Mouse (Mus musculus) CH12.LX (cell line): Measurements from ENCODE around the gene Ppil1.
A peak's percentile ranks its signal among the peaks of the same experiment; 100 is the strongest.

ENCODE experiments used
- BHLHE40 ChIP-seq: IDR thresholded peaks from 2 replicates; pipeline ENCODE4 v1.6.1; 2011; ENCODE audit warnings: mild to moderate bottlenecking, low read depth, low read length, improper control_type of control experiment
- CTCF ChIP-seq, 2 experiments: IDR thresholded peaks in 1 of 2; conservative IDR thresholded peaks in 1 of 2; 2 replicates each; pipeline ENCODE4 v1.5.1; 2011 to 2012; ENCODE audit warnings: low read depth in 2 of 2, low read length in 2 of 2, improper control_type of control experiment in 1 of 2, inconsistent platforms in 1 of 2, mild to moderate bottlenecking in 1 of 2, moderate library complexity in 1 of 2
- EP300 ChIP-seq: IDR thresholded peaks from 2 replicates; pipeline ENCODE4 v1.6.1; 2011; ENCODE audit warnings: low read length, improper control_type of control experiment
- ETS1 ChIP-seq: conservative IDR thresholded peaks from 2 replicates; pipeline ENCODE4 v1.6.1; 2012; ENCODE audit warnings: low read depth, mild to moderate bottlenecking, inconsistent platforms, low read length, improper control_type of control experiment, moderate library complexity
- GABPA ChIP-seq: IDR thresholded peaks from 2 replicates; pipeline ENCODE4 v1.6.1; 2012; ENCODE audit warnings: low read depth, low read length, improper control_type of control experiment, inconsistent platforms; ENCODE audit not compliant: insufficient replicate concordance
- IRF4 ChIP-seq: IDR thresholded peaks from 2 replicates; pipeline ENCODE4 v1.6.1; 2014; ENCODE audit warnings: low read depth, mild to moderate bottlenecking, inconsistent platforms, low read length, improper control_type of control experiment
- MAFK ChIP-seq: IDR thresholded peaks from 2 replicates; pipeline ENCODE4 v1.6.1; 2011; ENCODE audit warnings: low read length, improper control_type of control experiment; ENCODE audit not compliant: insufficient replicate concordance
- MYC ChIP-seq: IDR thresholded peaks from 2 replicates; pipeline ENCODE4 v1.6.1; 2011; ENCODE audit warnings: low read depth, mild to moderate bottlenecking, improper control_type of control experiment, low read length
- NELFE ChIP-seq: IDR thresholded peaks from 2 replicates; pipeline ENCODE4 v1.6.1; 2011; ENCODE audit warnings: low read depth, low read length, improper control_type of control experiment
- POLR2A ChIP-seq: IDR thresholded peaks from 2 replicates; pipeline ENCODE4 v1.6.1; 2011; ENCODE audit warnings: low read depth, mild to moderate bottlenecking, improper control_type of control experiment, low read length
- TCF12 ChIP-seq: IDR thresholded peaks from 2 replicates; pipeline ENCODE4 v1.6.1; 2014; ENCODE audit warnings: low read depth, mild to moderate bottlenecking, inconsistent platforms, low read length, improper control_type of control experiment
- USF1 ChIP-seq: IDR thresholded peaks from 2 replicates; pipeline ENCODE4 v1.6.1; 2014; ENCODE audit warnings: low read depth, mild to moderate bottlenecking, inconsistent platforms, low read length, improper control_type of control experiment
- USF2 ChIP-seq: conservative IDR thresholded peaks from 2 replicates; pipeline ENCODE4 v1.6.1; 2011; ENCODE audit warnings: low read depth, low read length, improper control_type of control experiment
- ZKSCAN1 ChIP-seq: IDR thresholded peaks from 2 replicates; pipeline ENCODE4 v1.6.1; 2012; ENCODE audit warnings: low read depth, inconsistent platforms, low read length, improper control_type of control experiment, borderline replicate concordance

- TF ChIP-seq MYC, result no peak
- peak; percentile 90 to 92 for TF ChIP-seq CTCF (conservative IDR thresholded peaks at IDR 0.05 in 1 of 2, IDR thresholded peaks at IDR 0.05 in 1 of 2; ENCODE audit: low read depth in 2 of 2, low read length in 2 of 2)
- TF ChIP-seq POLR2A, result no peak
- TF ChIP-seq ETS1, result no peak
- no peak for TF ChIP-seq USF2
- TF ChIP-seq EP300, result no peak
- no peak for TF ChIP-seq GABPA
- TF ChIP-seq USF1, result no peak
- peak; percentile 77 for TF ChIP-seq IRF4
- TF ChIP-seq TCF12, result peak; percentile 54; the same call in 1 of the 2 replicates
- no peak for TF ChIP-seq BHLHE40
- TF ChIP-seq NELFE, result peak; percentile 16; the same call in 1 of the 2 replicates
- no peak for TF ChIP-seq MAFK
- no peak for TF ChIP-seq ZKSCAN1
These were observed 17.4 kb downstream of the Ppil1 start for GRCm38 (mm10) chr17:29246602-29247001.
